Comparison of ENCODE assay signal across 22 mouse cellular contexts in genomic region chr13:98435245-98435975, GRCm38 (mm10). TPM values are rescaled to one million over a fixed set of nuclear protein-coding genes. Genes with fewer than 3 reads are reported as not detected.
"Had no signal": no experiment of that assay in that cellular context is flagged by ENCODE, and none has a peak within 500 bp of the region (broad histone marks: within the 10 kb centered on the region; RNA-seq: fewer than 3 reads in every experiment).

No protein-coding gene starts in this region.

- H3K27ac ChIP-seq: lung, embryonic 15.5 days; macrophage; midbrain, embryonic 13.5 days; midbrain, embryonic 15.5 days; neural tube, embryonic 13.5 days; neural tube, embryonic 15.5 days had no signal

- DNase-seq: liver, postnatal 0 days; lung, adult 2 months; lung, postnatal 14 days; lung, postnatal 36 days; right cerebral cortex, adult 18-20 months; right cerebral cortex, postnatal 25 days; right cerebral cortex, postnatal 4 days; spleen, adult 18-20 months; thymus, adult 2 months; thymus, postnatal 25 days; thymus, postnatal 4 days had no signal

- H3K36me3 ChIP-seq: lung, embryonic 15.5 days; midbrain, embryonic 13.5 days; midbrain, embryonic 15.5 days; neural tube, embryonic 13.5 days; neural tube, embryonic 15.5 days had no signal

- H3K9ac ChIP-seq: liver, postnatal 0 days; lung, embryonic 15.5 days; midbrain, embryonic 13.5 days; midbrain, embryonic 15.5 days; neural tube, embryonic 13.5 days; neural tube, embryonic 15.5 days had no signal

- H3K4me3 ChIP-seq: lung, embryonic 15.5 days; megakaryocyte, embryonic 14.5 days; midbrain, embryonic 13.5 days; midbrain, embryonic 15.5 days; neural tube, embryonic 13.5 days; neural tube, embryonic 15.5 days had no signal

- H3K4me1 ChIP-seq: megakaryocyte, embryonic 14.5 days; midbrain, embryonic 13.5 days; midbrain, embryonic 15.5 days; neural tube, embryonic 15.5 days had no signal

- H3K4me2 ChIP-seq: lung, embryonic 15.5 days; midbrain, embryonic 11.5 days; midbrain, embryonic 13.5 days; midbrain, embryonic 15.5 days; neural tube, embryonic 13.5 days; neural tube, embryonic 15.5 days had no signal

- H3K9me3 ChIP-seq: lung, embryonic 15.5 days; megakaryocyte, embryonic 14.5 days; midbrain, embryonic 13.5 days; midbrain, embryonic 15.5 days; neural tube, embryonic 13.5 days; neural tube, embryonic 15.5 days had no signal

RNA-seq across cellular contexts. Expression of gene Gm10320, which starts 56.4 kb away (rescaled TPM):
- total RNA-seq: midbrain, postnatal 0 days; monocyte, adult 5-6 weeks had no signal
- polyA plus RNA-seq: macrophage; testis, adult 2 months had no signal
